Mouse (Mus musculus) embryo, embryonic 11 days (tissue): ENCODE measurements at regions not wholly inside any gene's neighbourhood (a gene's known extent, or its start where the extent isn't known, plus 50 kb on each side); places are given as distances from the start of the nearest gene placed in this dataset.
"Not testable (repeated sequence)": the region's sequence is repeated elsewhere in the genome, so short reads cannot be mapped to it uniquely, and the experiment has no call there.

Source experiments
- DNase-seq: peaks from one replicate; pipeline ENCODE4 v3.0.0-alpha.2; 2015

- DNase-seq, result not testable (repeated sequence)
Measured at GRCm38 (mm10) chrX:82249456-82249855, 699.2 kb upstream of the Dmd start.

GRCm38 (mm10) chrX:82282376-82282775 lies 666.3 kb upstream of the Dmd start:
- DNase-seq, result not testable (repeated sequence)

- DNase-seq, result peak; percentile 6
Measured at GRCm38 (mm10) chrX:82310764-82311492, 637.7 kb upstream of the Dmd start.
